Mouse (Mus musculus): ENCODE results near the gene Krtap10-10. TPM values are rescaled to one million over a fixed set of nuclear protein-coding genes. Genes with fewer than 3 reads are reported as not detected.

The Krtap10-10 gene
- polyA plus RNA-seq, 1 experiment from 2014 or later: not detected

Other genes starting within 250 kb of the Krtap10-10 start
- gene Sumo3, start 229.8 kb upstream of the Krtap10-10 start, polyA plus RNA-seq (2015; fragmentation: Nextera tagmentation; extraction: Ambion mirVana): 335 and 349 TPM in 2 replicates
- gene Gm49325, start 229.8 kb upstream of the Krtap10-10 start, polyA plus RNA-seq (2015; fragmentation: Nextera tagmentation; extraction: Ambion mirVana): 1.2 and 8.4 TPM in 2 replicates
- gene Ube2g2, start 213.7 kb upstream of the Krtap10-10 start, polyA plus RNA-seq (2015; fragmentation: Nextera tagmentation; extraction: Ambion mirVana): 107 and 114 TPM in 2 replicates
- 0.30 and 0.39 TPM in 2 replicates for gene Tspear, start 149.4 kb upstream of the Krtap10-10 start, polyA plus RNA-seq (2015; fragmentation: Nextera tagmentation; extraction: Ambion mirVana)
- not detected in 2 replicates for gene Gm19402, start 145.2 kb upstream of the Krtap10-10 start, polyA plus RNA-seq (2015; fragmentation: Nextera tagmentation; extraction: Ambion mirVana)
- gene Gm9508, start 138.7 kb upstream of the Krtap10-10 start, polyA plus RNA-seq (2015; fragmentation: Nextera tagmentation; extraction: Ambion mirVana): not detected in 2 replicates
- not detected in 2 replicates for gene Gm10272, start 129.3 kb upstream of the Krtap10-10 start, polyA plus RNA-seq (2015; fragmentation: Nextera tagmentation; extraction: Ambion mirVana)
- not detected in 2 replicates for gene Gm10024, start 124.5 kb upstream of the Krtap10-10 start, polyA plus RNA-seq (2015; fragmentation: Nextera tagmentation; extraction: Ambion mirVana)
- gene Gm10142, start 120.1 kb upstream of the Krtap10-10 start, polyA plus RNA-seq (2015; fragmentation: Nextera tagmentation; extraction: Ambion mirVana): not detected in 2 replicates
- gene Krtap12-1, start 115.3 kb upstream of the Krtap10-10 start, polyA plus RNA-seq (2015; fragmentation: Nextera tagmentation; extraction: Ambion mirVana): not detected in 2 replicates
- not detected in 2 replicates for gene Gm10100, start 109.5 kb upstream of the Krtap10-10 start, polyA plus RNA-seq (2015; fragmentation: Nextera tagmentation; extraction: Ambion mirVana)
- gene Gm18596, start 93.3 kb upstream of the Krtap10-10 start, polyA plus RNA-seq (2015; fragmentation: Nextera tagmentation; extraction: Ambion mirVana): not detected in 2 replicates
- gene Gm9736, start 84.6 kb upstream of the Krtap10-10 start, polyA plus RNA-seq (2015; fragmentation: Nextera tagmentation; extraction: Ambion mirVana): not detected in 2 replicates
- gene Gm3233, start 76.3 kb upstream of the Krtap10-10 start, polyA plus RNA-seq (2015; fragmentation: Nextera tagmentation; extraction: Ambion mirVana): not detected in 2 replicates
- gene Gm3238, start 64.6 kb upstream of the Krtap10-10 start, polyA plus RNA-seq (2015; fragmentation: Nextera tagmentation; extraction: Ambion mirVana): not detected in 2 replicates
- gene Gm7138, start 59.0 kb upstream of the Krtap10-10 start, polyA plus RNA-seq (2015; fragmentation: Nextera tagmentation; extraction: Ambion mirVana): not detected in 2 replicates
- gene Gm3250, start 53.4 kb upstream of the Krtap10-10 start, polyA plus RNA-seq (2015; fragmentation: Nextera tagmentation; extraction: Ambion mirVana): not detected in 2 replicates
- not detected in 2 replicates for gene Gm7137, start 47.7 kb upstream of the Krtap10-10 start, polyA plus RNA-seq (2015; fragmentation: Nextera tagmentation; extraction: Ambion mirVana)
- not detected in 2 replicates for gene Gm9639, start 40.9 kb upstream of the Krtap10-10 start, polyA plus RNA-seq (2015; fragmentation: Nextera tagmentation; extraction: Ambion mirVana)
- not detected in 2 replicates for gene Gm19668, start 36.8 kb upstream of the Krtap10-10 start, polyA plus RNA-seq (2015; fragmentation: Nextera tagmentation; extraction: Ambion mirVana)
- not detected in 2 replicates for gene Gm9507, start 24.1 kb upstream of the Krtap10-10 start, polyA plus RNA-seq (2015; fragmentation: Nextera tagmentation; extraction: Ambion mirVana)
- not detected in 2 replicates for gene Gm2696, start 21.3 kb upstream of the Krtap10-10 start, polyA plus RNA-seq (2015; fragmentation: Nextera tagmentation; extraction: Ambion mirVana)
- gene Krtap10-4, start 8.9 kb upstream of the Krtap10-10 start, polyA plus RNA-seq (2015; fragmentation: Nextera tagmentation; extraction: Ambion mirVana): not detected in 2 replicates
- not detected in 2 replicates for gene Gm36176, start 10.9 kb downstream of the Krtap10-10 start, polyA plus RNA-seq (2015; fragmentation: Nextera tagmentation; extraction: Ambion mirVana)
- gene Gm10318, start 16.9 kb downstream of the Krtap10-10 start, polyA plus RNA-seq (2015; fragmentation: Nextera tagmentation; extraction: Ambion mirVana): not detected in 2 replicates
- not detected in 2 replicates for gene Gm3285, start 26.0 kb downstream of the Krtap10-10 start, polyA plus RNA-seq (2015; fragmentation: Nextera tagmentation; extraction: Ambion mirVana)
- 10.9 and 15.7 TPM in 2 replicates for gene Lrrc3, start 66.6 kb downstream of the Krtap10-10 start, polyA plus RNA-seq (2015; fragmentation: Nextera tagmentation; extraction: Ambion mirVana)
- gene Trpm2, start 134.6 kb downstream of the Krtap10-10 start, polyA plus RNA-seq (2015; fragmentation: Nextera tagmentation; extraction: Ambion mirVana): 3.0 and 5.0 TPM in 2 replicates
- gene 1810043G02Rik, start 142.6 kb downstream of the Krtap10-10 start, polyA plus RNA-seq (2015; fragmentation: Nextera tagmentation; extraction: Ambion mirVana): 33.7 and 36.0 TPM in 2 replicates
- 109 and 117 TPM in 2 replicates for gene Pfkl, start 174.1 kb downstream of the Krtap10-10 start, polyA plus RNA-seq (2015; fragmentation: Nextera tagmentation; extraction: Ambion mirVana)
- gene Dnmt3l, start 206.0 kb downstream of the Krtap10-10 start, polyA plus RNA-seq (2015; fragmentation: Nextera tagmentation; extraction: Ambion mirVana): not detected in 2 replicates
- gene Aire, start 207.7 kb downstream of the Krtap10-10 start, polyA plus RNA-seq (2015; fragmentation: Nextera tagmentation; extraction: Ambion mirVana): 0.34 TPM in 1 of 2 replicates, not detected in the other
- 0.38 and 0.82 TPM in 2 replicates for gene Icosl, start 233.4 kb downstream of the Krtap10-10 start, polyA plus RNA-seq (2015; fragmentation: Nextera tagmentation; extraction: Ambion mirVana)